Mouse (Mus musculus) MEL (cell line): ENCODE data around the gene S100a16.
A peak's percentile ranks its signal among the peaks of the same experiment; 100 is the strongest.

Experiments used
- CTCF ChIP-seq, 3 experiments: IDR thresholded peaks in 2 of 3; conservative IDR thresholded peaks in 1 of 3; 2 replicates each; pipeline ENCODE4 v1.5.1; 2011 to 2012; ENCODE audit warnings: low read length in 3 of 3, low read depth in 2 of 3, mild to moderate bottlenecking in 2 of 3, improper control_type of control experiment in 1 of 3, inconsistent platforms in 1 of 3, mixed read lengths in 1 of 3, moderate library complexity in 1 of 3; ENCODE audit not compliant: control insufficient read depth in 1 of 3, insufficient read depth in 1 of 3, poor library complexity in 1 of 3, severe bottlenecking in 1 of 3
- GATA1 ChIP-seq: IDR thresholded peaks from 2 replicates; pipeline ENCODE4 v1.6.1; 2011; ENCODE audit warnings: low read depth, low read length, improper control_type of control experiment
- MAX ChIP-seq: IDR thresholded peaks from 2 replicates; pipeline ENCODE4 v1.6.1; 2011; ENCODE audit warnings: low read length, improper control_type of control experiment
- POLR2A ChIP-seq, 2 experiments: IDR thresholded peaks; 2 replicates each; pipeline ENCODE4 v1.6.1; 2011 to 2012; ENCODE audit warnings: low read length in 2 of 2, mild to moderate bottlenecking in 2 of 2, control low read depth in 1 of 2, improper control_type of control experiment in 1 of 2, low read depth in 1 of 2, moderate library complexity in 1 of 2; ENCODE audit not compliant: control insufficient read depth in 1 of 2, insufficient read depth in 1 of 2, poor library complexity in 1 of 2
- TAL1 ChIP-seq: IDR thresholded peaks from 2 replicates; pipeline ENCODE4 v1.6.1; 2012; ENCODE audit warnings: mild to moderate bottlenecking, inconsistent platforms, low read length, moderate library complexity, mixed read lengths
- UBTF ChIP-seq: IDR thresholded peaks from 2 replicates; pipeline ENCODE4 v1.6.1; 2012; ENCODE audit warnings: low read depth, mild to moderate bottlenecking, inconsistent platforms, low read length, improper control_type of control experiment, moderate library complexity, borderline replicate concordance; ENCODE audit not compliant: insufficient read depth

DNA sequence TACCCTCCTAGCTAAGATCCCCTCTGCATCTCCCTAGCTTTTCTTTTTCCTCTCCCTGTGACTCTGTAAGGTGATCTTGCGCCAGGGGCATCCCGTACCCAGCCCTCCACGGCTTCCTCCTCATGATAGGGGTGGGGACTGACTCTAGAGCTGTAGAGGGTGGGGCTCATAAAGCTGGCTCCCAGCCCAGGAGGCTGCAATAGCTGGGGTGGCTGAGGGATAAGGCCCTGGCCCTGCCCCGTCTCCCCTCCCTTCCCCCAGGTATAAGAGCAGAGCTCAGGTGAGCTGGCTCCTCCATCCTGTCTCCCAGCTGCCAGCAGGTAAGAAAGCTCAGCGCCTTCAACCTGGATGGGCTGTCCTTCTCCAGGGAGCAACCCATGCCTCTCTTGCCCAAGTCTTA is 10.5 kb upstream of the S100a16 start, which contains the start of gene S100a14:
- TF ChIP-seq CTCF (IDR thresholded peaks at IDR 0.05 in 2 of 3, conservative IDR thresholded peaks at IDR 0.05 in 1 of 3; ENCODE audit: control insufficient read depth in 1 of 3, insufficient read depth in 1 of 3, low read depth in 2 of 3, low read length in 3 of 3, poor library complexity in 1 of 3, severe bottlenecking in 1 of 3): no peak
- TF ChIP-seq GATA1: no peak
- peak in 1 of 2 experiments; percentile 23; a peak in 1 of 4 replicates for TF ChIP-seq POLR2A (IDR thresholded peaks at IDR 0.05; ENCODE audit: control insufficient read depth in 1 of 2, insufficient read depth in 1 of 2, low read depth in 1 of 2, low read length in 2 of 2, poor library complexity in 1 of 2)
- no peak for TF ChIP-seq TAL1
- TF ChIP-seq MAX: no peak
- TF ChIP-seq UBTF: no peak
